Mouse (Mus musculus): ENCODE measurements around the gene Arl5a. TPM values are rescaled to one million over a fixed set of nuclear protein-coding genes. Genes with fewer than 3 reads are reported as not detected.

The Arl5a gene
- polyA plus RNA-seq (2015; fragmentation: Nextera tagmentation; extraction: Ambion mirVana), result 33.3 and 36.4 TPM in 2 replicates

DNA sequence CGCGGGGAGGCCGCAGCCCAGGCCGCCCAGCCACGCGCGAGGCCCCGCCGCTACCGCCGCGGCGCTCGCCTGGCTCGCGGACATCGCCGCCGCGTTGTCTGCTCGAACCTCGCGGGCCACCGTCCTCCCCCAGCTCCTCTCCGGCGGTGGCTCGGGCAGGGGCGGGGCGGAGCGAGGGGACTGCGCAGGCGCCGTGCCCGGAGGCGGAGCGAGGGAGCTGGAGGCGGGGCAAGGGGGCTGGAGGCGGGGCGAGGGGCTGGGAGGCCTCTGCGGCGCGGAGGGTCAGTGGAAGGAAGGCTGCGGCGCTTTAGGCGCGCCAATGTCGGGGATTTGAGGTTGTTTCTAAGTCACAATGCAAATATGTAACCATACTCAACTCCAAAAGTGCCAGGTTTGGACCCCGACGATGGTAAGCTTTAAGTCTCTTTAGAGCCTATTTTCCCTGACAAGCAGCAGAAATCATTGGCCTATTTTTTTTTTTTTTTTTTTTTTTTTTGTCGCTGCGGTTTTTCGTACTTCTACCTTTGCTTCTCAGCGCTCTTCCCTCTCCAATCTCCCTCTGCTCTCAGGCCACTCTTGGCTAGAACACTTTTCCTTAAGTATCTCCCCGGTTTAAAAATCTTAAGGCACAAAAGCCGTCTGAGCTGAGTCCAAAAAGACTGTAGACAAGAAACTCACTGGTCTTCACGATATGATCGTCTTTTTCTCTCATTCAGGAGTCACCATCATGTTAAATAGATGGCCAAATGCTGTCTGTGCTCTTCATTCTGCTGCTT lies at the start of gene Arl5a:
Arl5a (minus strand) TSS at position 155 of the 776 bp plus-strand sequence.
- Histone ChIP-seq H3K4me1 (replicated peaks) (peaks cover 14% of the 10 kb centered on the region), H3K27me3 (replicated peaks) (no peaks in the 10 kb centered on the region), H3K4me3 (replicated peaks) (peak within 1 kb of the TSS; percentile 95), H3K36me3 (no peaks in the 10 kb centered on the region), H3K27ac (peak within 1 kb of the TSS; percentile 91), H3K9ac (peak within 1 kb of the TSS; percentile 94), H3K4me2 (replicated peaks) (peak within 1 kb of the TSS; percentile 71), H3K9me3 (no peaks in the 10 kb centered on the region)
- WGBS, result under 1% methylated on average over 54 of the region's 57 CpGs
- peak; percentile 94 for ATAC-seq

- Histone ChIP-seq H3K4me1 (replicated peaks) (no peaks in the 10 kb centered on the region), H3K27ac (no peak overlapping the region), H3K9me3 (no peaks in the 10 kb centered on the region), H3K36me3 (no peaks in the 10 kb centered on the region), H3K4me3 (replicated peaks) (no peak overlapping the region), H3K9ac (no peak overlapping the region), H3K27me3 (replicated peaks) (no peaks in the 10 kb centered on the region), H3K4me2 (replicated peaks) (no peak overlapping the region)
- WGBS, result 34% methylated on average over 4 of the region's 4 CpGs
- no peak for ATAC-seq
Observed at GRCm38 (mm10) chr2:52471545-52472291, 47.0 kb upstream of the Arl5a start.

DNA sequence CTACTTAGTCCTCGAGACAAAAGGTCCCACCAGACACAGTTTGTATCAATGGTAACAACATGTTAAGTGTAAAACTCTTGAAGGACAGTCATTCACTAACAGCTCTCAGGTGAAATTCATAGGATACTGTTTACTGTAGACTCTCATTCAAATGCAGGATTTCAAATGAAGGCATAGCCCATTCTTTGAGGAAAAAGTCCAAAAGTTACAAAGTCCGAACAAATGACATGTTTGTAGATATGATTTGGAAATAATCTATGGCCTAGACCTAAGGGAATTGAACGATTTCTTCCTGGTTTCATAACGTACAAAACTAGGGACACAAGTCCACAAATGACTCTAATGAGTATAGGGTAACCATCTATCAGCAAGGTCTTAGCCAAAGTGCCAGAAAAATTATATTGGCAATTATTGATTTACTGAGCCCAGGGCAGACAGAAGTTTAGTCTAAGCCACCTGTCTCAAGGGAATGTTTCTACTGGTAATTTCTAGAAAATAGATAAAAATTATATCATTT lies 45.4 kb upstream of the Arl5a start:
- no peak overlapping the region for H3K4me3 ChIP-seq (replicated peaks)
- no peaks in the 10 kb centered on the region for H3K9me3 ChIP-seq
- no peak overlapping the region for H3K27ac ChIP-seq
- no peaks in the 10 kb centered on the region for H3K4me1 ChIP-seq (replicated peaks)
- no peak overlapping the region for H3K4me2 ChIP-seq (replicated peaks)
- ATAC-seq, result peak; percentile 69; the same call in 1 of the 2 replicates
- 73% methylated on average over 4 of the region's 4 CpGs for WGBS
- no peaks in the 10 kb centered on the region for H3K36me3 ChIP-seq
- no peaks in the 10 kb centered on the region for H3K27me3 ChIP-seq (replicated peaks)
- no peak overlapping the region for H3K9ac ChIP-seq

- H3K9ac ChIP-seq, result no peak overlapping the region
- no peak for ATAC-seq
- H3K4me3 ChIP-seq (replicated peaks), result no peak overlapping the region
- no peaks in the 10 kb centered on the region for H3K36me3 ChIP-seq
- H3K4me1 ChIP-seq (replicated peaks), result no peaks in the 10 kb centered on the region
- H3K27ac ChIP-seq, result no peak overlapping the region
- H3K9me3 ChIP-seq, result no peaks in the 10 kb centered on the region
- WGBS, result 78% methylated on average over 6 of the region's 6 CpGs
- H3K27me3 ChIP-seq (replicated peaks), result no peaks in the 10 kb centered on the region
- no peak overlapping the region for H3K4me2 ChIP-seq (replicated peaks)
Observed at GRCm38 (mm10) chr2:52467629-52468028, 42.9 kb upstream of the Arl5a start.

- no peaks in the 10 kb centered on the region for H3K36me3 ChIP-seq
- H3K9me3 ChIP-seq, result no peaks in the 10 kb centered on the region
- H3K27ac ChIP-seq, result no peak overlapping the region
- no peak overlapping the region for H3K4me2 ChIP-seq (replicated peaks)
- 88% methylated on average over 12 of the region's 12 CpGs for WGBS
- no peaks in the 10 kb centered on the region for H3K4me1 ChIP-seq (replicated peaks)
- no peak for ATAC-seq
- no peak overlapping the region for H3K9ac ChIP-seq
- H3K4me3 ChIP-seq (replicated peaks), result no peak overlapping the region
- H3K27me3 ChIP-seq (replicated peaks), result no peaks in the 10 kb centered on the region
Observed at GRCm38 (mm10) chr2:52461206-52461967, 36.7 kb upstream of the Arl5a start.

- Histone ChIP-seq H3K4me2 (replicated peaks) (no peak overlapping the region), H3K4me1 (replicated peaks) (no peaks in the 10 kb centered on the region), H3K4me3 (replicated peaks) (no peak overlapping the region), H3K27me3 (replicated peaks) (no peaks in the 10 kb centered on the region), H3K9ac (no peak overlapping the region), H3K9me3 (no peaks in the 10 kb centered on the region), H3K27ac (no peak overlapping the region), H3K36me3 (no peaks in the 10 kb centered on the region)
- no peak for ATAC-seq
- WGBS, result 49% methylated on average over 7 of the region's 7 CpGs
Observed at GRCm38 (mm10) chr2:52455606-52456479, 31.1 kb upstream of the Arl5a start.

- H3K36me3 ChIP-seq, result no peaks in the 10 kb centered on the region
- 56% methylated on average over 8 of the region's 8 CpGs for WGBS
- H3K27me3 ChIP-seq (replicated peaks), result no peaks in the 10 kb centered on the region
- no peak overlapping the region for H3K27ac ChIP-seq
- H3K4me1 ChIP-seq (replicated peaks), result no peaks in the 10 kb centered on the region
- no peak overlapping the region for H3K4me3 ChIP-seq (replicated peaks)
- no peak overlapping the region for H3K4me2 ChIP-seq (replicated peaks)
- no peak overlapping the region for H3K9ac ChIP-seq
- H3K9me3 ChIP-seq, result no peaks in the 10 kb centered on the region
- ATAC-seq, result no peak
Observed at GRCm38 (mm10) chr2:52449818-52450217, 25.1 kb upstream of the Arl5a start.

DNA sequence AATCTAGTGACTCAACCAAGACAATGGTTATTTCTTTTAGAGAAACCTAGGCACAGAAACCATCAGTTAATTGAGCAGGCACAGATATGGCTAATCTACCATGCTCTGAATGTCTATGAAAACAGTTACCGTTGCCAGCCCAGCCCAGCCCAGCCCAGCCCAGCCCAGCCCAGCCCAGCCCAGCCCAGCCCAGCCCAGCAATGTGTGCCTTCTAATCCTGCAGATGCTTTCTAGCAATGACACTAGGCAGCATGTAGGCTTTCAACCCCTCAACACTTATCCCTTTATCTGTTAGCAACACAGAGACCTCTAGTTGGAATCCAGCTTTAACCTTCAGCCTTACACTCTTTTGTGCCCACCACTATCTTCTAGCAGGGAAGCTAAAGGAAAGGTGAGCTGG lies 24.2 kb upstream of the Arl5a start:
- no peak; the same call in 1 of the 2 replicates for ATAC-seq
- no peak overlapping the region for H3K4me2 ChIP-seq (replicated peaks)
- H3K9ac ChIP-seq, result no peak overlapping the region
- no peaks in the 10 kb centered on the region for H3K36me3 ChIP-seq
- H3K27ac ChIP-seq, result no peak overlapping the region
- WGBS, result 61% methylated on average over 1 of the region's 1 CpGs
- no peak overlapping the region for H3K4me3 ChIP-seq (replicated peaks)
- H3K27me3 ChIP-seq (replicated peaks), result no peaks in the 10 kb centered on the region
- H3K9me3 ChIP-seq, result no peaks in the 10 kb centered on the region
- H3K4me1 ChIP-seq (replicated peaks), result no peaks in the 10 kb centered on the region

GRCm38 (mm10) chr2:52446648-52447047 lies 21.9 kb upstream of the Arl5a start:
- Histone ChIP-seq H3K27ac (no peak overlapping the region), H3K27me3 (replicated peaks) (no peaks in the 10 kb centered on the region), H3K9me3 (no peaks in the 10 kb centered on the region), H3K4me2 (replicated peaks) (no peak overlapping the region), H3K9ac (no peak overlapping the region), H3K4me1 (replicated peaks) (no peaks in the 10 kb centered on the region), H3K36me3 (no peaks in the 10 kb centered on the region), H3K4me3 (replicated peaks) (no peak overlapping the region)
- no peak for ATAC-seq
- WGBS, result 68% methylated on average over 5 of the region's 5 CpGs

- Histone ChIP-seq H3K27ac (no peak overlapping the region), H3K36me3 (no peaks in the 10 kb centered on the region), H3K27me3 (replicated peaks) (no peaks in the 10 kb centered on the region), H3K4me3 (replicated peaks) (no peak overlapping the region), H3K9me3 (no peaks in the 10 kb centered on the region), H3K4me1 (replicated peaks) (no peaks in the 10 kb centered on the region), H3K9ac (no peak overlapping the region), H3K4me2 (replicated peaks) (no peak overlapping the region)
- ATAC-seq, result peak; percentile 43; the same call in 1 of the 2 replicates
- WGBS, result 32% methylated on average over 5 of the region's 5 CpGs
Observed at GRCm38 (mm10) chr2:52442125-52442524, 17.4 kb upstream of the Arl5a start.

- H3K4me2 ChIP-seq (replicated peaks), result no peak overlapping the region
- WGBS, result 85% methylated on average over 4 of the region's 4 CpGs
- no peaks in the 10 kb centered on the region for H3K9me3 ChIP-seq
- no peaks in the 10 kb centered on the region for H3K27me3 ChIP-seq (replicated peaks)
- H3K27ac ChIP-seq, result no peak overlapping the region
- H3K4me3 ChIP-seq (replicated peaks), result no peak overlapping the region
- no peaks in the 10 kb centered on the region for H3K36me3 ChIP-seq
- no peaks in the 10 kb centered on the region for H3K4me1 ChIP-seq (replicated peaks)
- no peak for ATAC-seq
- no peak overlapping the region for H3K9ac ChIP-seq
Observed at GRCm38 (mm10) chr2:52440420-52441015, 15.8 kb upstream of the Arl5a start.
